Mouse (Mus musculus): ENCODE measurements around the gene Fastk. TPM values are rescaled to one million over a fixed set of nuclear protein-coding genes. Genes with fewer than 3 reads are reported as not detected.
A peak's percentile ranks its signal among the peaks of the same experiment; 100 is the strongest.

Fastk gene
- 100 to 1,000 TPM; 130 to 137 TPM for total RNA-seq (2021)

- intact Hi-C loops (cut with DNase I), result loop anchor here (1.0 kb wide), 1 partner anchor 22 kb away; the partner anchor contains the start of genes Cdk5 and Slc4a2
- DNase-seq (ENCODE audit: low spot score in 2 of 2), result peak; percentile 95
Measured at GRCm38 (mm10) chr5:24444746-24445427, at the start of gene Fastk. Gene Fastk (minus strand): TSS chr5:24445287.

GRCm38 (mm10) chr5:24492546-24493285 is 47.6 kb upstream of the Fastk start:
- intact Hi-C loops (cut with DNase I), result no loop called here
- DNase-seq (ENCODE audit: low spot score in 2 of 2), result no peak

DNA sequence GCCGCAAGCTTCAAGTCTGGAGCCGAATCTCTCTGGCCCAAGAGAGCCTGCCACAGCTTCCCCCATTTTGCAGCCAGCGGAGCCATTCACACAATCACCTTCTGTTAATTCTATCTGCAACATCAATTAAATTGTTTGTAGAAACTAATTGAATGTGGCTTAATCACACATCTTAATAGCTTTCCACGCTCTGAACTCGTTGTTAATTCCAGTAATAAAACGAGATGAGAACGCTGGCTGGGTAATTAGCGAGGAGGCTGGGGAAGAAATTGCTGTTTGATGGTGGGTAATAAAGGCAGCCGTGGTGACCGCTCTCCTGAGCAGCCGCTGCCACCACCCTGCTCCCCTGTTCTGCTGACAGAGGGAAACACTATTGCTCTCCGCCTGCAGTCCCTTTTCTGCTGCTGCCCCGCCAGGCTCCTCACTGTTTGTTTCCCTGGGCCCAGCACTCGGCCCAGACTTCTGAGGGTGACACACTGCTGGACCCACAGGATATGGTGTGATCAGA is 45.4 kb upstream of the Fastk start:
- DNase-seq (ENCODE audit: low spot score in 2 of 2), result no peak
- intact Hi-C loops (cut with DNase I), result no loop called here

GRCm38 (mm10) chr5:24486738-24487137 is 41.7 kb upstream of the Fastk start:
- no peak for DNase-seq (ENCODE audit: low spot score in 2 of 2)
- intact Hi-C loops (cut with DNase I), result loop anchor here (2.0 kb wide), 1 partner anchor 110 kb away; no protein-coding TSS in a partner anchor

DNA sequence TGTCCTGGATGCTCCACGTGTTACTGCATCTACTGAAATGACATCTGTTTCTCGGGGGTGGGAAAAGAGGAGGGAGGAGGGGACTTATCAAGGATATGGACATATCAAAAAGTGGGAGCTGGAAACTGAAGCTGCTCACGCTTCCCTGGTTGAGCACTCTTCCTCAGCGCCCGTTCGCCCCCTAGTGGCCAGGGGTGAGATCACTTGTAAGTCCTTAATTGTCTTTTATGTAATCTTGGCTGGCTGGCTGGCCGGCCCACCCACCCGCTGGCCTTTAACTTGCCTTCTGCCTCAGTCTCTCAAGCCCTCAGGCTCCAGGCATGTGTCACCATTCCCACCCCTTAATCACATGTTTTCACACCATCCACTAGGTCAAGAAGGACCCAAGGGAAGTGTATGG is 41.0 kb upstream of the Fastk start:
- intact Hi-C loops (cut with DNase I), result loop anchor here (2.0 kb wide), 1 partner anchor 111 kb away; no protein-coding TSS in a partner anchor
- peak; percentile 85 to 91 for DNase-seq (ENCODE audit: low spot score in 2 of 2)

DNA sequence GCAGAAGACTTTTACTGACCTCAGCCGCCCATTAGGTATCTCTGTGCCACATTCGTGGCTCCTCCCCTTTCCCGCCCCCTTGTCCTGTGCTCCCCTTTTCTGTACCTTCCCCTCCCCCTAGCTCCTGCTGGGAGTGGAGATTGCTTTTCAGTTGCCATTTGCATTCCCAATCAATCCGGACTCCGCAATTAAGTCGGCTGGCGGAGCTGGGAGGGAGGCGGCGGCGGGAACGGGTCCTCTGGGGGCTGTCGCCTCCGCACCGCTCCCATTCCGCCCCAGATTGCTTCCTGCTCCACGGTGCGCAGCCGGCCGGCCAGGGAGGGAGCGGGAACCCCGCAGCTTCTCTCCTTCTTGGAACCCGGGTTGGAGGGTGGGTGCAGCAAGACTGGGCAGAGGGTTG is 39.9 kb upstream of the Fastk start:
- DNase-seq (ENCODE audit: low spot score in 2 of 2), result peak in 1 of 2 experiments; percentile 43
- intact Hi-C loops (cut with DNase I), result no loop called here

- peak; percentile 66 to 84 for DNase-seq (ENCODE audit: low spot score in 2 of 2)
- intact Hi-C loops (cut with DNase I), result no loop called here
Measured at GRCm38 (mm10) chr5:24483326-24483725, 38.2 kb upstream of the Fastk start.

DNA sequence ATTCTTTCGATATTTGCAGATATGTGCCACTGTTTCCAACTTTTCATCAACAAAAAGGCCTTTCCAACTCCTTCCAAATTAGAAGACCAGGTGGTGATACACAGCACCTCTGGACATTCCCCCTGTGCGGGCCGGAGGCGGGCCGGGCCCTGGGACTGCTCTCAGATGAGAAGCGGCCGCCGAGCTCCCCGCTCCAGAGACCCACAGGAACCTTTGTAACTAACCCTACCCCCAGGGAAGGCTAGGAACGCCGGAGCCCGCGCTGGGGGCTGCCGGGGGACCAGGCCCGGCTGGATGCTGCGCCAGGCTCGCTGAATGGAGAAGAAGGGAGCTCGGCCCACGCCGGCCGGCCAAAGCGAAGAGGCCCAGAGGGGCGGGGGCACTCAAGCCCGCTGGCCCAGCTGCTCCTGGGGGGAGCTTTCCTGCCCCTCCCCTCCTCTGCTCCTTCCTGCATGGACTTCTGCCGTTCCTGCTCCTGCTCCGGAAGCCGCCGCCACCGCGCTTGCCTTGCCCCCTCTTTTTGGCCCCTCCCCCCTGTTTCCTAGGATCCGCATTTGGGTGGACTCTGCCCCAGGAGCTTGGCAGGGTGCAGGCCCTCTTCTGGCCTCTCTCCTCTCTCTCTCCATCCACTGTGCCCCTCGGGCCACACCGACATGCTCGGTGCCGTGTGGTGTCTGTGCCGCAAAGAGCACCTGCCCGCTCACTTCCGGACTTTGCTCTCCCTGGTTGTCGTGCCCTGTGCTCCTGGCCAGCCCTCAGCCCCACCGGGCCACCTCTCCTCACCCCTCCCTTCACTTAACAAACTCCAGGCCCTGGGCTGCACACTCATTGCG is 37.4 kb upstream of the Fastk start:
- intact Hi-C loops (cut with DNase I), result no loop called here
- DNase-seq (ENCODE audit: low spot score in 2 of 2), result no peak

- intact Hi-C loops (cut with DNase I), result no loop called here
- DNase-seq (ENCODE audit: low spot score in 2 of 2), result peak; percentile 59 to 65
Measured at GRCm38 (mm10) chr5:24481647-24482046, 36.6 kb upstream of the Fastk start.

- intact Hi-C loops (cut with DNase I), result no loop called here
- DNase-seq (ENCODE audit: low spot score in 2 of 2), result no peak
Measured at GRCm38 (mm10) chr5:24477909-24478308, 32.8 kb upstream of the Fastk start.

DNA sequence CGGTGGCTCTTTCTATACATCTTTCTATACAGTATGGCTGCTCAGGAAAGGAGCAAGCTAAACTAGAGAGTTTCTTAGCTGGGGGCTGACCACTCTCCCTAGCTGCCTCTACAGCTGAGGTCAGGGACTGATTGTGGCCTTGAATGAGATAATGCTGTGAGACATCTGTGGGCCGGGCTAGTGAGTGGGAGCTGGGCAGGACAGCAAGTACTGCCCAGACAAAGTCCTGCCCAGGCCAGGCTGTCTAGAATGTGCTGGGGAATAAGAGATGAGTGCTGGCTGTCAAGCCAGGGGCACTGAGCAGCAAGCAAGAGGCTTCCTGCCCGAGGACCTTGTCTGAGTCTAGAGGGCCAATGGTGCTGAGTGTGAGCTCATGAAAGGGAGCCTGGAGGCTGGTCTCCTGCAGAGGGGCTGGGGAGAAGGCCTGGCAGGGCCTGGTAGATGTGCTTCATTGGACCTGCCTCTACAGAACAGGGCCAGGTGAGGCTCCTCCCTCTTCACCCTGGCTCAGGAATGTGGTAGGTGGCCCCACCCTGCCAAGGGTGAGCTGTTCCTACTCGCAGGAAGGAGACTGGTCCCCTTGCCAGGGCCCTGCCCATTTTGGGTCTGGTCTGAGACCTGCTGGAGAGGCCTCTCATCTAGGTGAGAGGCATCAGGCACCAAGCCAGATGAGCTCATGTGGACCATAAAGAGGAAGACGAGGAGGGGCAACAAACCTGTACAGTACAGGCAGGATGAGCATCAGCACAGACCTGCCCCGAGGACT is 30.6 kb upstream of the Fastk start:
- DNase-seq (ENCODE audit: low spot score in 2 of 2), result no peak
- intact Hi-C loops (cut with DNase I), result no loop called here

DNA sequence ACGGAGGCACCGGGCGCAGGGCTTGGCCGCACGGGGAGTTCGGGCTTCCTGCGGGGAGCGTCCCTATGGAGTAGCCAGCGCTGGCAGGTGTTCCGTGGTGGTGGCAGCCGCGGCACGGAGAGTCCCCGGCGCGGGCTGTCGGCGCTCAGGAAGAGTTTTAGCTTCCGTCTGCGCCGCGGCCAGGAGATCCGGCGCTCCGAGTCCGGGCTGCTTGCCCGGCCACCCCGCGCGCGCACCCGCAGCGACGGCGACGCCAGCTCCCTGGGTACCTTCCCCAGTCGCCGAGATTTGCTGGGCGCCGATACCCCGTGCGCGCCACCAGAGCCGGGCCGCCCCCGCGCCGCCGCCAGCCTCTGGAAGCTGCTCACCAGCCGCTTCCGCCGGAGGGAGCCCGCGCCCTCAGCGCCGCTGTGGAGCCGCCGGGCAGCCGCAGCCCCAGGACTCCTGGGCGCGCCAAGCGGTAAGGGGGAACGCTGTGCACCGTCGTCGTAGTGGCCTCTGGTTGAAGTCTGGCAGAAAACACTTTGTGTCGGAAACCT is 29.7 kb upstream of the Fastk start:
- peak; percentile 78 to 81 for DNase-seq (ENCODE audit: low spot score in 2 of 2)
- intact Hi-C loops (cut with DNase I), result loop anchor here (5.0 kb wide), 1 partner anchor 77 kb away; no protein-coding TSS in a partner anchor

DNA sequence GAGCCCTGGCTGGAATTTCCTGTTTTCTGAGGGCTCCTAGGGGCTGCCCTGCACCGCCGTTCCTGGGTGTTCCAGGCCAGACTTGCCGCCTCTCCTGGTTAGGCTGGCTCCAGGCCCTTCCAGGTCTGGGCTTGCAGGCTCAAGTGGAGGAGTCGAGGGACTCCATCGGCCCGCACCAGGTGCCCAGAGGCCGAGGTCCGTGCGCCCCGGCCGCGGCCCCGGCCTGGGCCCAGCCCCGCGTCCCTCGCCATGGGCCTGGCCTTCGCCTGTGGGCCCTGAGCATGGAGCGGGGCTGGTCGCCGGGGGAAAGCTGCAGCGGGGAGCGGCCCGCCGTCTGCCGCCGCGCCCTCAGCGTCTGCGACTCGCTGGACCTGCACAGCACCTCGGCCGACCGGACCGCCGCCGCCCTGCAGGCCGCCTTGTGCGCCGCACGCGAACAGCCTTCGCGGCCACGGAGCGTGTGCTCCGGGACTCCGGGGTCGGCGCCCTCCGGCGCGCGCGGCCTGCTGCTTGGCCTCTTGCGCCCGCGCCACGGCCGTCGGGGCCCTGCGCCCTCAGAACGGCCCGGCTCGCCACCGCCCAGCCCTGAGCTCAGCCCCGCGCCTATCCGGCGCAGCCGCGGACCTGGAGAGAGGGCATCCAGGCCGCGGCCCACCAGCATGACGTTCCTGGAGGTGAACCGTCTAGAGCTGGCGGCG is 29.1 kb upstream of the Fastk start:
- intact Hi-C loops (cut with DNase I), result loop anchor here (5.0 kb wide), 1 partner anchor 77 kb away; no protein-coding TSS in a partner anchor
- no peak for DNase-seq (ENCODE audit: low spot score in 2 of 2)

DNA sequence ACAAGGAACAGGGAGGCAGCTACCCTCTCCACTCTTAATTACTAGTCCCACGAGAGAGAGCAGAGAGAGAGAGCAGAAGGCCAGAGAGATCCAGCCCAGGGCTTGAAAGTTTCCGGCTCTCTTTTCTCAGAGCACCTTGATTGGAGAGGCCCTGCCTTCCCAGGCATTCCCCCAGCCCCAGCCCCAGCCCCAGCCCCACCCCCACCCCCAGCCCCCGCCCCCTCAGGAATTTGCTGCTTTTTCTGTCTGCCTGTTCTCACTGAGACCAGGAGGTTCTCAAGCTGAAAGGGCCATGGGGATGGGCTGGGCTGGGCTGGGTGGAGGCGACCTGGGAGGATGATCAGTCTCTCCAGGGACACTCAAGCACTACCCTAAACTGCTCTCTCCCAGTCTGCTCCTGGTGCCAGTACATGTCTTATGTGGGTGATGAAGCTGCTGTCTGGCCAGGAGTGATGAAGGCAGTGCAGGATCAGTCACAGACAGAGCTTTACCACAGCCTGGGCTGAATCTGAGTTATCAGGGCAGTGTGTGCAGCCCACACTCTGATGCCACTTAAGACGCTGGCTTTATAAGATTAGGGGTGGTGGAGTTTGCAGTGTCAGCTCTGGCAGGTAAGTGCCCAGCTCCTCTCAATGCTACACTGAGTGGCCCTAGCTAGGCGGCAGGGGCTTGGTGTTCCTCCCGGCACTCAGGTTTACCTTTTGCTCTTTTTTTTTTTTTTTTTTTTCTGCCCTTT is 28.0 kb upstream of the Fastk start:
- intact Hi-C loops (cut with DNase I), result loop anchor here (5.0 kb wide), 1 partner anchor 76 kb away; no protein-coding TSS in a partner anchor

GRCm38 (mm10) chr5:24470600-24470999 is 25.5 kb upstream of the Fastk start:
- DNase-seq (ENCODE audit: low spot score in 2 of 2), result peak; percentile 78 to 84
- intact Hi-C loops (cut with DNase I), result loop anchor here (5.0 kb wide), 1 partner anchor 73 kb away; no protein-coding TSS in a partner anchor

More for the DNA sequence above, 28.0 kb upstream of the Fastk start:
- no peak for DNase-seq (ENCODE audit: low spot score in 2 of 2)

DNA sequence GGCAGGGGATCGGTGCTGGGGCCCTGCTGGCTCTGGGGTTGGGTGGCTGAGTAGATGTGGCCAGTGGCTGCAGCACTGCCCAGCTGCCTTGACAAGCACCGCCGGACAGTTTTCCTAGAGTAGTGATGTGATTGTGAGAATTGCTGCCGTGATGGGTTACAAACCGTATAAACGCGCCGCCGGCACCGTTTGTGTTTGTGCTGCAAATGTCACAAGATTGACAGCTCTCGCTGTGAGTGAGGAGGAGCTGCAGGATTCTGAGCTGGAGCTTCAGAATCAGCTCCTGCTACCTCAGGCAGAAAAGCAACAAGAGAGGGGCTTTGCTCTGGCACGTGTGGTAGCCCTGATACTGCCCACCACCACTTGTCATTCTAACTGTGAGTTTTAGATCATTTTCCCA is 21.7 kb upstream of the Fastk start:
- no peak for DNase-seq (ENCODE audit: low spot score in 2 of 2)
- intact Hi-C loops (cut with DNase I), result no loop called here

DNA sequence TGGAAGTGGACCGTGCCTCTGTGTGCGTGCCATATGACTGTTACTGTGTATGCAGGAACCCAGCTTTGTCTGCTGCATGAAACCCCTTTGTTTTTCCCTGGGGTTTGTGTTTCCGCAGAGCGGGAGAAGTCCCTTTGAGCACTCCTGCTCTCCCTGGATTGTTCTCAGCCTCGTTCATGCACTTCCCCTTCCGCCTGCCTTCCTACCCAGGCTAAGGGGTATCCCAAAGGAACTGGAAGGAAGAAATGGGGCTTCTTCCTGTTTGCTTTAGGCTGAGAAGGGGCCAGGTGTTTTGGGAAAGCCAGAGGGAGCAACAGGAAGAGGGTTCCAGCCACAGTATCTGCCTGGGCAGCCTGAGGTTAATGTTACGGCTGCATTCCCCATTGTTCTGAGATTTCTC is 10.5 kb upstream of the Fastk start:
- DNase-seq (ENCODE audit: low spot score in 2 of 2), result no peak

More for the DNA sequence above, 10.5 kb upstream of the Fastk start:
- intact Hi-C loops (cut with DNase I), result no loop called here
